Mouse (Mus musculus) testis, adult 2 months (tissue): ENCODE data around the gene Sumf1. TPM values are rescaled to one million over a fixed set of nuclear protein-coding genes. Genes with fewer than 3 reads are reported as not detected.

ENCODE experiments used
- H3K27ac ChIP-seq: fragments of 200-500 bp; 2 replicates; pipeline ENCODE4 v1.5.1; 2012; ENCODE audit warnings: low read depth, low read length; ENCODE audit not compliant: control insufficient read depth, insufficient read depth
- H3K27me3 ChIP-seq: fragments of 200-500 bp; 2 replicates; pipeline ENCODE4 v1.6.1; 2012; ENCODE audit warnings: mild to moderate bottlenecking, low read length, moderate library complexity; ENCODE audit not compliant: control insufficient read depth, insufficient read depth
- H3K36me3 ChIP-seq: fragments of 200-500 bp; 2 replicates; pipeline ENCODE4 v1.6.1; 2012; ENCODE audit warnings: mild to moderate bottlenecking, low read length; ENCODE audit not compliant: control insufficient read depth, insufficient read depth
- H3K4me1 ChIP-seq: fragments of 200-500 bp; 2 replicates; pipeline ENCODE4 v1.6.1; 2012; ENCODE audit warnings: low read length; ENCODE audit not compliant: control insufficient read depth, insufficient read depth
- H3K4me3 ChIP-seq: fragments of 200-500 bp; 2 replicates; pipeline ENCODE4 v1.5.1; 2012; ENCODE audit warnings: low read depth, mild to moderate bottlenecking, low read length, moderate library complexity, mixed read lengths; ENCODE audit not compliant: control insufficient read depth
- CTCF ChIP-seq: fragments of 200-500 bp; IDR thresholded peaks from 2 replicates; pipeline ENCODE4 v1.5.1; 2012; ENCODE audit warnings: low read depth, mild to moderate bottlenecking, inconsistent platforms, low read length, moderate library complexity; ENCODE audit not compliant: control insufficient read depth, insufficient read depth, insufficient replicate concordance
- POLR2A ChIP-seq: fragments of 200-500 bp; IDR thresholded peaks from 2 replicates; pipeline ENCODE4 v1.6.1; 2012; ENCODE audit warnings: low read depth, mild to moderate bottlenecking, inconsistent platforms, low read length, moderate library complexity; ENCODE audit not compliant: control insufficient read depth
- polyA plus RNA-seq: library from polyadenylated mRNA; depleted of rRNA; stranded (reverse); fragments of >200 nt; gene quantifications from 2 replicates; pipeline ENCODE4 v1.2.3, GENCODE M21; 2012; rRNA removed

Gene Sumf1
- polyA plus RNA-seq, 1 experiment = 9.2 TPM

DNA sequence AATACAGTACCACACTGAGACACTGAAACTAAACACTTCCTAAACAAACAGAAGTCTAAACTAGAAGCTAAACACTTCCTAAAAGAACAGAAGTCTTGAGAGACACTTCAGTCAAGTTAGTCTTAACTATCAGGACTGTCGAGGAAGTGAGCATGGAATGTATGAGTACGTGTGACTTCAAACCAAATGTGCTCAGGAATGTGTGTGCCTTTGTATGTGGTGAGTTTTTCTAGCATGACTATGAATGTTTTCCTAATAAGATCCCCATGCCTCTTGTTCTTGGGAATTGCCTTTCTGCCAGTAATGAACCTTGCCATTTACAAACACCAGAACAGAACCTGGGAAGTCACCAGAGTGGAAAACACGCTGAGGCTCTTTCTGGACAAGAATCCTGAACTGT is 124.3 kb downstream of the Sumf1 start:
- Histone ChIP-seq H3K4me3 (no peak overlapping the region), H3K4me1 (peaks cover 7% of the 10 kb centered on the region; the same call in 1 of the 2 replicates), H3K27ac (no peak overlapping the region), H3K36me3 (no peaks in the 10 kb centered on the region), H3K27me3 (no peaks in the 10 kb centered on the region)
- TF ChIP-seq CTCF = no peak
- no peak for TF ChIP-seq POLR2A

DNA sequence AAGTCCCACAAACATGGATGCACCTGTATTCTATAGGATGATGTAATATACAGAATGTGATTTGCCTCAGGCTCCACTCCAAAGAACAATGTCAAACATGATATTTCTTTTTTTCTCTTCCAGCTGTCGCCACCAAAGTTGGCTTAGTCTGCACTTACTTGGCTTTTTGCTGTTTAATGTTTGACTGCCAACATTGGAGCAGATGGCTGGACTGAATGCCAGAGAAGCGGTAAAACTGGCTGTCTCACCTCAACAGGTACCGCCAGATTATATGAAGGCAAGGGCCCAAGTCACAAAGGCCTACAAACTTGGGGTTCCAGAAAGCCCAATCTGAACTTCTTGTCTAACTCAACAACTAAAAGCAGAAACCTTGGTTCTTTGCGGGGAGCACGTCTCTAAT is 127.3 kb downstream of the Sumf1 start:
- TF ChIP-seq POLR2A (no peak), CTCF (no peak)
- Histone ChIP-seq H3K4me3 (no peak overlapping the region), H3K27me3 (no peaks in the 10 kb centered on the region)

DNA sequence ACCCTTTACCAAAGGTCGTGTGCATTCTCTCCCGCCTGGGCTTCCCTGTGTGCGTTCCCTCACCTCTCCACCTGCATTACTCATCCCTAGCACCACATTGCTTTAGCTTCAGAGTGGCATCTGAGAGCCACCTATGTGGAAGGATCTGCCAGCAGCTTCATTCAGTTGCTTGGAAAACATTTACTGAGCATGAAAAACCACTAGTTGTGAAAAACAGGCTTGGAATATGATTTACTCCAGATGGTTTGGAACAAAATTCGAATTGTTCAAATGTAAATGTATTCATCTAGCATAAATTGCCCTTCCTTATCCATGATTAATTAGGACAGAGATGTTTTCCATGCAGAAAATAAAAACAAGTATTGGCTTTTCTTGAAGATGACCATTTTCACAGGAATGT is 128.0 kb downstream of the Sumf1 start:
- Histone ChIP-seq H3K27me3 (no peaks in the 10 kb centered on the region), H3K27ac (no peak overlapping the region), H3K4me1 (no peaks in the 10 kb centered on the region), H3K36me3 (no peaks in the 10 kb centered on the region), H3K4me3 (no peak overlapping the region)
- TF ChIP-seq POLR2A = no peak
- TF ChIP-seq CTCF = no peak

More for the DNA sequence above, 127.3 kb downstream of the Sumf1 start:
- Histone ChIP-seq H3K4me1 (no peaks in the 10 kb centered on the region), H3K27ac (no peak overlapping the region), H3K36me3 (no peaks in the 10 kb centered on the region)

Other genes starting within 250 kb of the Sumf1 start
- 0.71 and 0.93 TPM in 2 replicates for gene Setmar, start 120.5 kb downstream of the Sumf1 start, polyA plus RNA-seq
- 7.3 and 7.6 TPM in 2 replicates for gene Itpr1, start 27.5 kb upstream of the Sumf1 start, polyA plus RNA-seq